Mouse (Mus musculus) kidney, adult 2 months (tissue): ENCODE data around the gene Gtf2a2.

Experiments
- CTCF ChIP-seq: fragments of 200-500 bp; conservative IDR thresholded peaks from 2 replicates; pipeline ENCODE4 v1.5.1; 2011; ENCODE audit warnings: low read depth, mild to moderate bottlenecking, control low read depth, low read length, moderate library complexity, mixed read lengths; ENCODE audit not compliant: insufficient read depth, insufficient read length
- POLR2A ChIP-seq: fragments of 200-500 bp; IDR thresholded peaks from one replicate; pipeline ENCODE4 v1.6.1; 2011; ENCODE audit warnings: low read depth, low read length, control low read depth

DNA sequence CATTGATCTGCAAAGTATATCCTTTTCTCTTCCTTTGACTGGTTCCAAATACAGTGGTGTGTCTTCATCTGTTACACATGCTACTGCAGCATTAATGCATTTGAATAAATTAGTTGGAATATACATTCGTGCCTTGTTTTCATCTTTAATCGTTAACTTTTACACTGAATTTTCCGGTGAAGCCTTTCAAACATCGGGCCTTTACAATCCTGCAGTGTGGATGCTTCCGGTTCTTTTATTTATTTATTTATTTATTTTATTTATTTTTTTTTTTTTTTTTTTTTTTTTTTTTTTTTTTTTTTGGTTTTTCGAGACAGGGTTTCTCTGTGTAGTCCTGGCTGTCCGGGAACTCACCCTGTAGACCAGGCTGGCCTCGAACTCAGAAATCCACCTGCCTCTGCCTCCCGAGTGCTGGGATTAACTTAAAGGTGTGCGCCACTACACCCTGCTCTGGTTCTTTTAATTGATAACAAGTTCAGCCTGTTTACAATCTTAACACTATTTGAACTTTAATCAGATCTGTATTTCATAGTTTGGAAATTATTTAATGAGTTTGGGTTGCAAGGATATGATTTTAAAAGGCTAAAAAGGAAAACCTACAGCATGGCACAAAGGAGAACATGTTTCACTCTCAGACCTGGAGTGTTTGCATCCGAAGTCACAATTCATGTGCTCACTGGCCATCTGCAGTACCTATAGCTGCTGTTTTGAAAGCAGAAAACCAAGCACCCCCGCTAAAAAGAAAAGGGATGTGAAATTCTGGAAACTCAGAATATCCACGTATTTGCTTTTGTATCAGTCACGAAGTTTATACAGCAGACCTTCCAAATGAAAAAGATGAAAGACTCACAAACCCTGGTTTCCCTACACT, 578 bp upstream of the Gtf2a2 start:
- TF ChIP-seq POLR2A (no peak), CTCF (no peak)
